Mouse (Mus musculus) liver, adult 2 months (tissue): ENCODE measurements around the gene Xpr1. TPM values are rescaled to one million over a fixed set of nuclear protein-coding genes. Genes with fewer than 3 reads are reported as not detected.

Experiments
- DNase-seq: peaks from one replicate; pipeline ENCODE4 v3.0.0-alpha.2; 2011; ENCODE audit warnings: low read depth, low spot score; ENCODE audit errors: extremely low read depth
- H3K27ac ChIP-seq: fragments of 200-500 bp; replicated peaks from 2 replicates; pipeline ENCODE4 v1.5.1; 2012; ENCODE audit warnings: low read depth, mild to moderate bottlenecking, control low read depth, inconsistent platforms, low read length; ENCODE audit not compliant: insufficient read depth
- H3K27me3 ChIP-seq: fragments of 200-500 bp; 2 replicates; pipeline ENCODE4 v1.6.1; 2012; ENCODE audit warnings: mild to moderate bottlenecking, moderate library complexity, low read length, inconsistent platforms; ENCODE audit not compliant: control insufficient read depth, insufficient read depth
- H3K36me3 ChIP-seq: fragments of 200-500 bp; 2 replicates; pipeline ENCODE4 v1.6.1; 2012; ENCODE audit warnings: low read length, inconsistent platforms; ENCODE audit not compliant: control insufficient read depth, insufficient read depth
- H3K4me1 ChIP-seq: fragments of 200-500 bp; 2 replicates; pipeline ENCODE4 v1.6.1; 2011; ENCODE audit warnings: low read length; ENCODE audit not compliant: control insufficient read depth, insufficient read depth
- H3K4me3 ChIP-seq: fragments of 200-500 bp; 2 replicates; pipeline ENCODE4 v1.5.1; 2011; ENCODE audit warnings: low read depth, mild to moderate bottlenecking, control low read depth, low read length, moderate library complexity; ENCODE audit not compliant: insufficient read depth
- H3K79me2 ChIP-seq: fragments of 200-500 bp; 2 replicates; pipeline ENCODE4 v1.6.1; 2012; ENCODE audit warnings: inconsistent platforms, mild to moderate bottlenecking, low read length, moderate library complexity; ENCODE audit not compliant: control insufficient read depth, insufficient read depth
- H3K9ac ChIP-seq: fragments of 200-500 bp; 2 replicates; pipeline ENCODE4 v1.6.1; 2012; ENCODE audit warnings: low read depth, mild to moderate bottlenecking, control low read depth, inconsistent platforms, low read length
- CTCF ChIP-seq: fragments of 200-500 bp; IDR thresholded peaks from 2 replicates; pipeline ENCODE4 v1.5.1; 2011; ENCODE audit warnings: low read depth, low read length, control low read depth
- POLR2A ChIP-seq: fragments of 200-500 bp; IDR thresholded peaks from 2 replicates; pipeline ENCODE4 v1.6.1; 2011; ENCODE audit warnings: low read length, control low read depth; ENCODE audit not compliant: insufficient read depth; ENCODE audit errors: extremely low read depth
- WGBS: fragments of 180-500 bp; shearing (Covaris S2); methylation state at CpG from one replicate; pipeline ENCODE4 v1.1.7; 2018; 5-methylcytosine and 5-hydroxymethylcytosine counted together
- polyA plus RNA-seq: library from polyadenylated mRNA; depleted of rRNA; stranded (reverse); fragments of >200 nt; gene quantifications from 2 replicates; pipeline ENCODE4 v1.2.3, GENCODE M21; 2012
- total RNA-seq: library from RNA; depleted of rRNA; stranded (reverse); fragments of >200 nt; gene quantifications from 2 replicates; pipeline ENCODE4 v1.2.3, GENCODE M21; 2014

Gene Xpr1
- total and polyA plus RNA-seq, 2 experiments = 5.4 to 17.1 TPM

DNA sequence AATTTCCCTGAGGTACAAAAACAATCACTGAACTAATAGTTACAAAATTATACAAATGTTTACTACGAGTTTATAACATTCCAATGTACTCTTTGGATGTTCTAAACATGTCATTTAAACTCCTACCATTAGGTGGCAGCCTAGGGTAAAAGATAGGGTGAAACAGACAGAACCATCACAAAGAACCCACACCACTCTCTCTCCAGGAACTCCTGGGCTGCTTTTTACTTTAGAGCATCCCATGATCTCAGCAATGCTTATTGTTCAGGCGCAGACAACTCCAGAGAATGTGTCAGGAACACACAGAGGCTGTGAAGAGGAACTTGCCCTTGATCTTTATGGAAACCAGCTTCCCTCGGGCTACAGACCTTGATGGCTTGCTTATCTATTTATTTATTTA lies 123.8 kb downstream of the Xpr1 start:
- no peak overlapping the region for H3K27ac ChIP-seq
- WGBS = 34% methylated on average over 3 of the region's 3 CpGs

DNA sequence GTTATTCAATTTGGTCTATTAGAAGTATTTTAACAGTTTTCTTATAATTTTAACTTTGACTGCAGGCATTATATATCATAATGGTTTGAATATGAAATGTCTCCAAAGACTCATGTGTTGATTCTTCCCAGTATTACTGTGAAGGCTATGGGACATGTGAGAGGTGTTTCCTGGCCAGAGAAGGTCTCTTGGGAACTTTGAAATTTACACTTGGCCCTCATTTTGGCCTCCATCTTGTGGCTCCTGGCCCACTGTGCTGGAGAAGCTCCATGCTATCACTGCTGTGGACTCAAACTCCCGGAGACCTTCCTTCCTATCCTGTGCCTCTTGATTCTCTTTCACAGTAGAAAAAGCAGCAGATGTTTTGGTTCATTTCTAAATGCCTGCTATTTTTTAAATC lies 127.8 kb downstream of the Xpr1 start:
- TF ChIP-seq POLR2A (no peak), CTCF (no peak)
- WGBS = 93% methylated on average over 1 of the region's 1 CpGs
- no peaks in the 10 kb centered on the region for H3K79me2 ChIP-seq
- H3K9ac ChIP-seq = no peak overlapping the region
- H3K4me1 ChIP-seq = no peaks in the 10 kb centered on the region
- H3K36me3 ChIP-seq = peaks cover 30% of the 10 kb centered on the region
- no peak overlapping the region for H3K27ac ChIP-seq
- DNase-seq = no peak
- no peaks in the 10 kb centered on the region for H3K27me3 ChIP-seq
- H3K4me3 ChIP-seq = no peak overlapping the region

More for the DNA sequence above, 123.8 kb downstream of the Xpr1 start:
- Histone ChIP-seq H3K79me2 (no peaks in the 10 kb centered on the region), H3K9ac (no peak overlapping the region), H3K27me3 (no peaks in the 10 kb centered on the region), H3K4me1 (no peaks in the 10 kb centered on the region), H3K36me3 (peaks cover 20% of the 10 kb centered on the region), H3K4me3 (no peak overlapping the region)
- DNase-seq = peak; percentile 48
- TF ChIP-seq POLR2A (no peak), CTCF (peak; percentile 57)

DNA sequence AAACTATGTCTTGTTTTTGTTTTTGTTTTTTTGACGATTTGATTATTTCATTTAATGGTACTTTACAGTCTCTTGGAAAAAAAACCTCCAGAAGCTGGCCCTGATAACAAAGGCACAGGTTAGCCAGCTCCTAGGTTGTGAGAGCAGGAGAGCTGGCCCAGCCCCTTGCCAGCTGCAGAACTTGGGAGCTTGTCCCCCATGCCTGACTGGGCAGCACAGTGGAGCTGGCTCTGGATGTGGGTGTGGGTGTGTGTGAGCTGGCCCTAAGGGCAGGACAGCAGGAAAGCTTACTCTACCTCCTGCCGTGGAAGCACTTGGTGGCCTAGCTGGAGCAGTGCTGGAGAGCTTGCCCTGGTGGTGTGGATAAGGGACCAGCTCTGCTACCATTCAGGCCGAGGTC lies 129.2 kb downstream of the Xpr1 start:
- TF ChIP-seq POLR2A (no peak), CTCF (no peak)
- Histone ChIP-seq H3K79me2 (no peaks in the 10 kb centered on the region), H3K9ac (no peak overlapping the region), H3K27me3 (no peaks in the 10 kb centered on the region), H3K4me3 (no peak overlapping the region), H3K36me3 (peaks cover 36% of the 10 kb centered on the region), H3K27ac (no peak overlapping the region), H3K4me1 (no peaks in the 10 kb centered on the region)
- WGBS = 92% methylated on average over 3 of the region's 3 CpGs
- no peak for DNase-seq

DNA sequence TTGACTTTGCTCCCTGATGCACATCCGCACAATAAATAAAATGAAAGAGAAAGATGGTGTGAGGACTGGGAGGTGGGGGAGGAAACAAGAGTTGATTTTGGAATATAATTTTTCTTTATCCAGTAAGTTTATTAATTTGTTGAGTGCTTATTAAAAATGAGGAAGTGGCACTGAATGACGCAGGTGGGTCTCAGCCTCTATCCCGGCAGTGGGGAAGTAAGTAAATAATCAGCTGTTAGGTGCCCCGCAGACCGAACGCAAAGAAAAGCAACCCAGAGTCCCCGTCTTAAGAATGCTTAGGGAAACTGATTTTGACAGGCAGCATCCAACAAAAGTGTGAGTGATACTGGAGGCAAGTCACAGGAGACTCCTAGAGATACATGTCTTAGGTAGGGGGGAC lies 133.4 kb downstream of the Xpr1 start:
- no peaks in the 10 kb centered on the region for H3K79me2 ChIP-seq
- peaks cover 28% of the 10 kb centered on the region for H3K36me3 ChIP-seq
- no peak overlapping the region for H3K27ac ChIP-seq
- no peak overlapping the region for H3K4me3 ChIP-seq
- H3K4me1 ChIP-seq = no peaks in the 10 kb centered on the region
- no peak overlapping the region for H3K9ac ChIP-seq
- WGBS = 93% methylated on average over 7 of the region's 7 CpGs
- H3K27me3 ChIP-seq = no peaks in the 10 kb centered on the region
- DNase-seq = no peak
- TF ChIP-seq CTCF (no peak), POLR2A (no peak)

DNA sequence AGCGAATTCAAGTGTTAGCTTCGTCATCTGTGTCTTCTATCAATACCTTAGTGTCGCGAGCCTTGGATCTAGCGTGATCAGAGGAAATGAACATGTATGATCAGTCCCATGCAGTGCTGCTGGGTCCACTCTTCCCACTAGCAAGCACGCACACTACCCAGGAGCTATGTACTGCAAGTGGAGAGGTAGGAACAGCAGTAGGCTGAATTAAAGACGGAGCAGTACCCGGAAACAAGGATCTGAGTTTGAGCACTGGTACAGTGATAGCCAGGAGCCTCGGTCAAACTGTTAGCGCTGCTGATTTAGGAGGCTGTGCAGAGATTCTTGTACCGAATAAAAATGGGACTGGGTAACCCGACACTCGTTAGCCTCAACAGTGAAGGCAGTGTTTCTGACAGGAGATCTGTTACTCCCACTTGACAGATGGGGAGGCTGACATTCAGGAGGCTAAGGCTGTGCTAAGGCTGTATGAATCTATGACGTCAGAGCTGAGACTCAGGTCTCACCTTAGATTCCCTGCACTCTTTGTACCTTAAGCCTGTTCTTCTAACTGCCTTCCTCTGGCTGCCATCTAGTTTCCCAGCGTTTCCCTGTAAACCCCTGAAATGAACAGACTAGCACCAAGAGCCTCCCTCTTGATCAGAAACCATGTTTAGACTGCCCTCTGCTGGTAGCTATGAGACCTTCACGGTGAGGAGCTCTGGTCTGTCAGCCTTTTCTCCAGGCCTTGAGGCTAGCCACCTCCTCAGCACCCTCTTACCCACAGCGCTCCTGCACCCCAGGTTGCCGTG lies 136.0 kb downstream of the Xpr1 start:
- no peak overlapping the region for H3K4me3 ChIP-seq
- no peaks in the 10 kb centered on the region for H3K79me2 ChIP-seq
- H3K27ac ChIP-seq = no peak overlapping the region
- H3K4me1 ChIP-seq = no peaks in the 10 kb centered on the region
- peak; percentile 67 for DNase-seq
- TF ChIP-seq CTCF (peak; percentile 77), POLR2A (no peak)
- no peak overlapping the region for H3K9ac ChIP-seq
- H3K27me3 ChIP-seq = no peaks in the 10 kb centered on the region
- 71% methylated on average over 18 of the region's 18 CpGs for WGBS
- H3K36me3 ChIP-seq = peaks cover 19% of the 10 kb centered on the region; the same call in 1 of the 2 replicates

DNA sequence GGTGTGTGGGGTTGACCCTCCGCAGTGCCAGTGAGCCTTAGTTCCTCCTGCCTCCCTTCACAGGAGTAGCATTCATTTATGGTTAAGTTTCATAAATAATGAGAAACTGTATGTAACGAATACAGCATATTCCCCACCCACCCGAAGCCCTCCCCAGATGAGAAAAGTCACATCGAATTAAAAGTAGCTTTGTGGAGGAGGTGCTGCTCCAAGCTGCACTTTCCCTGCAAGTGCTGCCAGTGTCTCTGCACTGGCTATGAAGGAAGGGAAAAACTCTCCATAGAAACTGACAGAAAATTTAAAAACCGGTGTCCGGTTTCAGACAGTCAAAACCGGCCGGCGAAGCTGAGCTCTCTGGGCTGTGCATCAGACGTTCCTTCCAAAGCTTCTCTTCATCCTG lies 136.9 kb downstream of the Xpr1 start:
- no peak for DNase-seq
- Histone ChIP-seq H3K27me3 (no peaks in the 10 kb centered on the region), H3K9ac (no peak overlapping the region), H3K36me3 (peaks cover 16% of the 10 kb centered on the region; the same call in 1 of the 2 replicates), H3K4me1 (peaks cover 4% of the 10 kb centered on the region; the same call in 1 of the 2 replicates), H3K4me3 (no peak overlapping the region), H3K27ac (no peak overlapping the region), H3K79me2 (no peaks in the 10 kb centered on the region)
- WGBS = 95% methylated on average over 10 of the region's 10 CpGs
- TF ChIP-seq POLR2A = no peak
- no peak for TF ChIP-seq CTCF
